Mouse (Mus musculus): Measurements from ENCODE around the gene Gcnt1. TPM values are rescaled to one million over a fixed set of nuclear protein-coding genes. Genes with fewer than 3 reads are reported as not detected.

The Gcnt1 gene
- total RNA-seq, 4 experiments from 2014 or later: 3.4 to 7.7 (median 4.9) TPM

DNA sequence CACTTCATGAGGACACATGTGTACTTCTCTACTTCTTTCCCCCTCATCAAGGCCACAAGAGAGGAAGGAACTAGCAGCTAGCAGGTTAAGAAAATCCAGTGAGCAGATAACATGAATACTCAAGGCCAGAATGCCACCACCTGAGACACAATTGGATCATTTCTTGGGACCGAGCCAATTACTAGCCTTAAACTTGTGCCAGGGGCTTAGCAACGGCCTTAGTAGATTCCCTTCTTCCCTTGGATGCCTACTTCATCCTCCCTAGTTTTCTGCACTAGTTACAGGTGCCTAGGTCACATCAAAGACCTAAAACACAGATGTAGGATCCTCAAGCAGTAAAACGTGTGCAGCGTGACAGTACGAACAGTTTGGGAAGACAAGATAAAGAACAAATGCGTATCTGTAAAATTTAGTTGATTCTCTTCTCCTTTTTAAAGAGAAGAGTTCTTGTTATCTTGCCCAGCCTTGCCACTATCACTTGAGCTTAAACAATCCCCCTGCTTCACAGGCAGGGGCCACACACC is 44.7 kb downstream of the Gcnt1 start:
- no peak for DNase-seq (ENCODE audit: low spot score in 2 of 2)

DNA sequence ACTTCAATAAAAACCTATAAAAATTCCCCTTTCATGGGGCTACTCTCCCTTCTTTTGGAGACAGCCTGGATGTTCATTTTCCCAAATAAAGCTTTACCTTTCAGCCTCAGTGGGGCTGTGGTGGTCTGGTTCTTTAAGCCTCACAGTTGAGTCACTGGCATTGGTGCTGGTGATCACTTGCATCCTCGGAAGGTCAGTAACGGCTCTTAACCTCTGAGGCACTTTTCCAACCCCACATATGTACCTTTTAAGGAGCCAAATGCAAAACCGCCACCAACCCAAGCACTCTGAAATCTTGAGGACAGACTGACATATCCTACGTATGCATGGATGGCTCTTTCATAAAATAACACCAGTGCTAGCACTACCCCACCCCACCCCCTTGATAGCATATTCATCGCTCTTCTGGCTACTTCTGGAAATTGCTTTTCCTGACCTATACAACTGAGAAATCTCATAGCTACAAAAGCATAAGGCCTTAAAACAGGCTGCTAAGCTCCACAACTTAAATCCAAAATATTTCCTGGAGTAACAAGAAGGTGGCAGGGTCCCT is 48.9 kb downstream of the Gcnt1 start:
- DNase-seq (ENCODE audit: low spot score in 2 of 2): no peak

DNA sequence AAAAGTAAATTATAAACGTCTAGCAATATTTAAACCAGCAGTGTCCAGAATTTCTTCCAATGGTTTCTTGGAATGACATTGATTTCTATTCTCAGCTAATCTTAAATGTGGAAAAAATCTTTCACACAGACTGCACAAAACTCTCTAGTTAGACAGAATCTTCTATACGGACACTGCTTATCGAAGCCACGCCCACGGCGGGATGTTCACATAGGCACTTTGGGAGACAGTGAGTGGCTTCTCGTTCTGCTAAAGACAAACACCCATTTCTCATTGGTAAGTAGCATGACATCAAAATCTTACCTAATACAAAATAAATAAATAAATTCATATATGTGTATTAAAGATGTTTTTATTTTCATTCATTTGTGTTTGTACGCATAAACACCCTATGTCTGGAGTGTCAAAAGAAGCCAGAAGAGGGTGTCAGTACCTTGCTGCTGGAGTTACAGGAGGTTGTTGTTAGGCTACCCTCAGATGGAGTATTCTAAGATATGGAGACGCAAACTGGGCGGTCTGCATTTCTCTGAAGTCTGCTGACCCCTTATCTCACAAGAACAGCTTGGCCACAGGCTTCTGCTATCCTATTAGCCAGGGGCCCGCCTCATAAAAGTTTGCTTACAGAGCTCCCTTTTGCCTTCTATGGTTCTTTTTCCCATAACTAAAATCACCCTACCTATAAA is 49.5 kb downstream of the Gcnt1 start:
- no peak for DNase-seq (ENCODE audit: low spot score in 2 of 2)

DNA sequence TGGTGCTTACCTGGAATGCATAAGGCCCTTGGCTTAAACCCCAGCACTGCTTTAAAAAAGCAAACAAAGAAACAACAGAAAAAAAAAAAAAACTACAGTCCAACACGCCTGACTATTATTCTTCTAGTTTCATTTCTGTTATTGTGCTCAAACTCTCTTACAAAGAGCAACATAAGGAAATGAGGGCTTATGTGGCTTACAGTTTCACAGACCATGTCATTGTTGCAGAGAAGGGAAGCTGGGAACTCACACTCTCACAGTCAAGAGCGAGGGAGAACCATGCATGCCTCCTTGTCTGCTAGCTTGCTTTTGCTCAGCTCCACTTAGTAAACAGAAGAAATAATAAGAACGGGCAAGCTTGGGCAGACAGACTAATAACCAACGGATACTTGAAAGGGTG is 52.9 kb downstream of the Gcnt1 start:
- DNase-seq (ENCODE audit: low spot score in 2 of 2): no peak

DNA sequence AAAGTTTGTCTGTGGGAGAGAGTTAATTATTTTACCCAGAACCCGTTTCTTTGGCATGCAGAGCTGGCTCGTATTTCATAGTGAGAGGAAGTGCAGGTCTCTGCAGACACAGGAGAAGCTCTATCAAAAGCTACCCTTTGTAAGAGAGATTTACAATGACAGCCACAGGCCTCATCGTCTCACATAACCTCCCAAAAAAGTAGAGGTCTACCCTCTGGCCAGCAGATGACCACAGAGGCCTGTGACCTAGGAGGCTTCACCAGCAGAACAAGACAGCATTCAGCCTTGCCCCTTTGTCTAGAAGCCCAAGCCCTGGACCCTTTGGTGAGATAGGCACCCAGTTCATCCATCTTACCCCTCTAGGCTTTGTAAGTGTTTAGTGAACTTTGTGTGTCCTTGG is 53.9 kb downstream of the Gcnt1 start:
- DNase-seq (ENCODE audit: low spot score in 2 of 2): no peak

DNA sequence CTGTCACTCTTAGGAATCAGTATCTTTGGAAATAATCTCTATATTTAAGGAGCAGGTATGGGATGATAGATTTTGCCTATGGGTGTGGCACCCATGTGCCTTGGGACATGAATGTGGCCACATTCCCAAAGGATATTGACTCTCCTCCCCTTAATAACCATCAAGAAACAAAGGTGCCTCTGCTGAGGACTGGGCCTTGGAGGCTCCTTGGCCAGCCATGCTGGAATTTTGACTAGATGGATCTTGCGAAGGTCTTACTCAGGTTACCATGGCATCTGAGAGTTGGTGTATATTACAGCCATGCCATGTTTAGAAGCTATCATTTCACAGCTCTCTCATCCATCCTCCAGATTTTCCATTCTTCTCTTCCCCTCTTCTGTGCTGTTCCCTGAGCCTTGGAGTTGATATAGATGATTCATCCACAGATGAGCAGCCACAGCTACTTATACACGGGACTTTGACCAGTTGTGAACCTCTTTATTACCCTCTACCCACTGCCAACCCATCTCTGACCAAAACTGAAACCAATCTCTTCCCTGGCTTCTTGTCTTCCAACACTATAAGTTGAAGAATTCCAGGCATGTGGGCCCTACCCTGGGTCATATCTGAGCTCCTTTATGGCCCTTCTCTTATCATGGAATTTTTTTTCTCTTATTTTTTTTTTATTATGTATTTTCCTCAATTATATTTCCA is 56.2 kb downstream of the Gcnt1 start:
- no peak for DNase-seq (ENCODE audit: low spot score in 2 of 2)

DNA sequence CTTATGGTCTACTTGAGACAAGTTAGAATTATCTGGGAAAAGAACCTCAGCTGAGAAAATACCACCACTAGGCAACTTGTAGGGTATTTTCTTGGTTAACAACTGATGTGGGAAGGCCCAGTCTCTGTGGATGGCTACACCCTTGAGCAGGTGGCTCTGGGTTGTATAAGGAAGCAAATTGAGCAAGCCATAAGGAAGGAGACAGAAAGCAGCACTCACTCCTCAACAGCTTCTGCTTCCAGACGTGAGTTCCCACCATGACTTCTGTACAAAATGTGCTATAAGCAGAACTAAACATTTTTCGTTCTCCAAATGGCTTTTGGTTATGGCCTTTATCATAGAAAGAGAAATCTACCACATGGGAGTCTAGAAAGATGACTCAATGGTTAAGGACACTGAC is 58.2 kb downstream of the Gcnt1 start:
- no peak for DNase-seq (ENCODE audit: low spot score in 2 of 2)

DNA sequence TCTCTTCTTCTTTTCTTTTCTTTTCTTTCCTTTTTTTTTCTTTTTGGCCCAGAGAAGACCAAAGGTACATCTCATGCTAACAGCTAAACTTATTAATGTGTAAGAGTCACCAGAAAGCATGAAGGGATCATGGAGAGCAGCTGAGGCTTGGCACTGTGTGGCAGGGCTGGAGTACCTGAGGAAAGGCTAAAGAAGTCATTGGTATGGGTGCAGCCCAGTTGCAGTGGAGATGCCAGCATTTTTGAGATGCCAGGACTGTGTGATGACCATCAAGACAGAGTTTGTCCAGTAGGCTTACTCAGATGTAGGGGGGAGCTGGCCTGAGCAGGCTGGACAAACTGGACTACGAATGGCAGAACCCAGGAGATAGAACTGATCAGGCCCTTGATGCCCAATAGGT is 58.9 kb downstream of the Gcnt1 start:
- no peak for DNase-seq (ENCODE audit: low spot score in 2 of 2)

DNA sequence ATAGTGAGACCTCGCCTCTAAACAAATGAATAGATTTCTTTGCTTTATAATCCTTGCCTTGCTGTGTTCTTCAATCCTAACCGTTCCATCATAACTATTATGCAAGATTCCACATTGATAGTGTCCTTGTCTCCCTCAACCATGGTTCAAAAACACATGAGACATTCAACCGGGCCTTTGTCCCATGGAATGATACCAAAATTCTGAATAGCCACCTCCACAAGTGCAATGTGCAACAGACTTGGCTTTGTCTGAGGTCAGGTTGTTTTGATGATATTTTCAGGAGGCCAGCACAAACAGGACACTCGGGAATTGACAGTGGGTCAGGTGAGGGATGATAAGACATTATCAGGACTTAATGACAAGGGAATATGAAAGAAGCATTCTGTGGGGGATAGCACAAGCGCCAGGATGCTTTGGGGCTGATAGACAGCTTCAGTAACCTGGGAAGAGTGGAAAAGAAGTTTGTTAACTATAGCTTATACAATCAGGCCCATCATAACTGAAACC is 59.9 kb downstream of the Gcnt1 start:
- no peak for DNase-seq (ENCODE audit: low spot score in 2 of 2)

DNA sequence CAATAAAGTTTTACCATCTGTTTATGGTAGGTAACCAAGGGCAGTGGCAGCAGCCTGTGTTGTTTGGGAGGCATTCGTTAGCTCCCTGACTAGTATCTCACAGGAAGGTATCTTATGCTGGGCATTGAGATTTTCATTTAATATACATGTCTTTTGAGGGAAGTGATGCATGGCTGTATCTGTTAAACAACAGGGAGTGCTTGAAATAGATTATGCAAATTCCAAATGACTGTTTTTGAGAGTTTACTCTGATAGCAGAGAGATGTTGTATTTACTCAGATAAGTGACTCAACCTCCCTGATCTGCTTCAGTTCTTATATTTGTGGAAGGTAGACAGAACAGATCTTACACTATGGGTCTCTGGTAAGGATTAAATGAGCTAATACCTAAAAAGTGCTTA is 61.1 kb downstream of the Gcnt1 start:
- no peak for DNase-seq (ENCODE audit: low spot score in 2 of 2)

DNA sequence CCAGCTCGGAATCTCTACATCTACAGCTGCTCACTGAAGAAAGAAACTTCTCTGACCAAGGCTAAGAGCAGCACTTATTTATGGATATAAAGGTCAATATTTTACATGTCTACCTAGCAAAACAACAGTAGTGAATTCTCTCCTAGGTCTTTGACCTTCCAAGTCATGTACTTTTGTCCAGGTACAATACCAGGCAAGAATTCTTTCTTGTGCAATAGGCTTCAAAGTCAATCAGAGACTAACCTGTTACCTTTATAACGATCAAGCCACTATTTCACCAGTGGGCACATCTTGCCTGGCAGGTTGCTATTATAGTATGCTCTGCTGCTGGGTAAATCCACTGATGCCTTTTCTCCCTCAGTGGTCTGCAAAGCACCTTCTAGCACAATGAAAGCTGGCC is 61.6 kb downstream of the Gcnt1 start:
- DNase-seq (ENCODE audit: low spot score in 2 of 2): no peak

DNA sequence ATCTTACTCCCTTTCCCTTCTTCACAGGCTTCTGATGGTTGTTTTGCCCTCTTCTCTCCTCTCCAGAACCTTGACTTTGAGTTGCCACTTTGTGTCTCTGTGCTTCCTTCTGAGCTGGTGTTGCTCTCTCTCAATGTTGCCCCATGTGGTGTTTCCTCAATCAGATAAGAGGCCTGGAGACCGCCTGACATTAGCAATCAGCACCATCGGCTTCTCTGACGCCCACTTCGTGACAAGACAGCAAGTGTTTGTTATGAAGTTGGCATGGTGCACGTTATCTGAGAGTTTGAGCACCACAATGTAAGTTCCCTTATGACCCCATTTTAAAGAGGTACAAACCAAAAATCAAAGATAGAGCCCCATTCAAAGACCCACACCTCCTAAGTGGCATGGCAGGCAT is 76.6 kb downstream of the Gcnt1 start:
- DNase-seq (ENCODE audit: low spot score in 2 of 2): no peak

DNA sequence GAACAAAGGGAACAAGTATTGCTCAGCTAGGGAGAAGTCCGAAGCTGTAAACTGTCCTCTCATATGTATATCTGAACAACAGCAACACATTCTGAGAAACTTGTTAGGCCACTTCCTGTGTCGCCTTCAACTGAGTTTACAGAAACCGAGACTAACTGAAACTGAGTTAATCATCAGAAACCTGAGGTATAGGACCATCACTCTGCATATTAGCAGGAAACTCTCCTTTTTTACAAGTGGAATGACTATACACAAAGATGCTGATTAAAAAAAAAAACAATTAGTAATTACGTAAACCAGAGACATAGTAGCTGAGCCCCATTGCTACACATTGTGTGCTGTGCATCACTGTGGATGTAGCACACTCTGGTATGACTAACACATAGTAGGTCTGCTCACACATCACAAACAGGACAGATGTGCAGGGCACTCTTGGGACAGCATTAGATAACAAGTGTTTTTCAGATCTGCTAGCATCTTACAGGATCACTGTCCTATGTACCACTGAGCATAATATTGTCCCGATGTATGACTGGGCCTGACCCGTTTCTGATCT is 77.4 kb downstream of the Gcnt1 start:
- no peak for DNase-seq (ENCODE audit: low spot score in 2 of 2)

DNA sequence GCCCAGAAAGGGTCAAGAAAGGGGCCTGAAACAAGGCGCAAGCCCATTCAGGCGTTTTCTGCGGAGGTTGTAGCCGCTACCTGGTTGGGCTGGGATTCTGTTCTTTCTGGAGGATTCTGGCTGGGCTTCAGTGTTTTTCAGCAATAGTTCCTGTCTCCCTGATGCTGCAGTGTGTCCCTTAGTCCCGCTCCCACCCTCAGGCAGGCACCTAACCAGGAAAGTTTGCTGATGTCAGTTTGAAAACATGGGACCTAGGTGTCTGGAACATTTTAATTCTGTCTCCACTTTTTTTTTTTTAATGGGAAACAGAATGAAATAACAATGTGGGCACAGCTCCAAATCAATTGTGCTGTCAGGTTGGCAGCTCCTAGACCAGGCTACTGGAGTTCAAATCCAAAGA is 78.5 kb downstream of the Gcnt1 start:
- no peak for DNase-seq (ENCODE audit: low spot score in 2 of 2)

DNA sequence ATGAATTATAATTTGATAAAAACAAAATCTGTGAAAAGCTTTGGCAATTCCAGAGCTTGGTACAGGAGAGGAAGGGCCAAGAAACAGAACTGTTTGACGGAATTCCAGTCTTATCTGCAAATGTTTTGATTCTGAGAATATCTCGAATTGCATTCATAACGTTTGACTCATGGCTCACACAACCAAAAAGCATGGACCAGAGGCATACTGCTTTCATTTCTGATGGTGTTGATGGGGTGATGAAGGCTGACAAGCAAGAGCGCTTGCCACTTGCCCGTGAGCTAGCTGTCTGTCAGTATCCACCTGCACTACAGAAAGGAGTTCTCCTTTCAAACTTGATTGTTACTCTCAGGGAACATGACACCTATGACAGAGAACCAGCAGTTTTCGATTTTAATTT is 83.1 kb downstream of the Gcnt1 start:
- no peak for DNase-seq (ENCODE audit: low spot score in 2 of 2)

DNA sequence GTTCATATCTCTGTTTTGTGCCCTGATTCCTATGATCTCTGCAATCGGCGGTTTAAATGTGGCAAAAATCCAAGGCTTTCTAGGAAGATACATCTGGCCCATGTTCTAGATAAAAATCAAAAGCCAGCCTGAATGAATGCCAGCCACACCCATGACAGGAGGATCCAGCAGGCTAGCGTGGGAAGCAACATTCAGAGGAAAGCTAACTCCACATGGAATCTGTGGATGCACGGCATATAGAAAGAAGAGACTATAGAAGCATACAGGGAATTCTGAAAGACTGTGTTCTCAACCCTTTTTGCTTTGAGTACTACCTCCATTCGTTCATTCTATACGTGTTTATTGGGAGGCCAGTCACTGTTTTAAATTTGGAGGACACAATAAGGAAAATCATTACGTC is 86.6 kb downstream of the Gcnt1 start:
- no peak for DNase-seq (ENCODE audit: low spot score in 2 of 2)

DNA sequence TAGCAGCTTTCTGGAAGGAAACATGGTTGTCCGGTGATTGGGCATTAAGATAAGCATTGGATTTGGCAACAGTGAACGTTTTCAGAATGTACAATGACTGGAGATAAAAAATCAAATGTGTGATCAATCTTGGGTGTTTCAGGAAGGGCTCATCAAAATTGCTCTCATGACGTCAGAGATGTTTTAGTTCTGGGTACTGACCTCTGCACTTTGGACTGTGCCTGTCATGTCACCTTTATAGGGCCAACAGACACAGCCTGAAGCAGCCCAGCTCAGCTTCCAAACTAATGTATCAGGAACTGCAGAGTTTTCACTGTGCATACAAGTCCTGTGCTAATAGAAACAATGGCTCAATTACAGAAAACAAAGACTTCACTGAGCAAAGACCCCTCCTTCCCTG is 89.3 kb downstream of the Gcnt1 start:
- DNase-seq (ENCODE audit: low spot score in 2 of 2): no peak

DNA sequence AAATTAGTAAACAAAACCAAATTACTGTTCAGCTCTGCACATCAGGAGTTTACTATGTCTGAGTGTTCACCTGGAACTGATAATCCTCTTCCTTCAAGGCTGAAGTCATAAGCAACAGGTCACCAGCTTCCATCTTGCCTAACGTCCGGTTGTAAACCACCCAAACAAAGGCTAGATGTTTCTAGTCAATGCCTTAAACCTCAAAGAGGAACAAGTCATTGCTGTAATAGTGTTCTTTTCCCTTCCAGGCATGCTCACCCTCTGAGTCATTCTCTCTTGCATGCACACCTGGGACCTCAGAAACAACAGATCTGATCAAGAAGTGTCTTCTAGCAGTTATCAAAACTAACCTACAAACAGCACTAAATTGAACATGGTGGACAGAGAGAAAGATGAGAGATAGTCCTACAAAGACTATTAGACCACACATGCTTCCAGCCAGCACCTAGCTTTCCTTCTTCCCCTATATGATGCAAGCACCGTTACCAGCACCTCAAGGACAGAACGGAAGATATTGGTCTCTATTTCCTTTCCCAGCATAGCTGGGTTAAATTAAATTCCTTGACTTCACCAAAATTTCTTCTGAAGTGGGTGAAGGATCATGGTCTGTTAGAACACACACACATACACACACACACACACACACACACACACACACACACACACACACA is 94.1 kb downstream of the Gcnt1 start:
- DNase-seq (ENCODE audit: low spot score in 2 of 2): no peak

Measured in layer of hippocampus, adult 8-10 months (tissue).